Mouse (Mus musculus) erythroblast, embryonic 14.5 days (primary cell): ENCODE data around the gene Ppp1r26.

Experiments used
- GATA1 ChIP-seq: IDR thresholded peaks from 2 replicates; pipeline ENCODE4 v1.6.1; 2012; ENCODE audit warnings: low read length, inconsistent platforms, mixed read lengths
- TAL1 ChIP-seq: IDR thresholded peaks from 3 replicates; pipeline ENCODE4 v1.6.1; 2012; ENCODE audit warnings: low read length, inconsistent platforms, mixed read lengths

GRCm38 (mm10) chr2:28445082-28445481, 1.5 kb upstream of the Ppp1r26 start:
- TF ChIP-seq TAL1 = no peak
- no peak for TF ChIP-seq GATA1
